Mouse (Mus musculus) lung, adult 2 months (tissue): ENCODE data around the gene Mtpn. TPM values are rescaled to one million over a fixed set of nuclear protein-coding genes. Genes with fewer than 3 reads are reported as not detected.

Experiments
- DNase-seq: peaks from one replicate; pipeline ENCODE4 v3.0.0; 2022
- H3K4me1 ChIP-seq: fragments of 200-500 bp; 2 replicates; pipeline ENCODE4 v1.6.1; 2011; ENCODE audit warnings: low read length; ENCODE audit not compliant: control insufficient read depth, insufficient read depth
- H3K4me3 ChIP-seq: fragments of 200-500 bp; replicated peaks from 2 replicates; pipeline ENCODE3; 2011; ENCODE audit warnings: low read depth, mild to moderate bottlenecking, control low read depth, low read length; ENCODE audit errors: extremely low read depth
- CTCF ChIP-seq: fragments of 200-500 bp; IDR thresholded peaks from 2 replicates; pipeline ENCODE4 v1.5.1; 2011; ENCODE audit warnings: mild to moderate bottlenecking, low read length, control low read depth; ENCODE audit not compliant: insufficient read depth
- POLR2A ChIP-seq: fragments of 200-500 bp; IDR thresholded peaks from 2 replicates; pipeline ENCODE4 v1.6.1; 2011; ENCODE audit warnings: low read depth, mild to moderate bottlenecking, control low read depth, low read length, borderline replicate concordance; ENCODE audit errors: extremely low read depth
- WGBS: fragments of 180-500 bp; shearing (Covaris S2); methylation state at CpG from one replicate; pipeline ENCODE4 v1.1.7; 2018; 5-methylcytosine and 5-hydroxymethylcytosine counted together
- polyA plus RNA-seq: library from polyadenylated mRNA; depleted of rRNA; stranded (reverse); fragments of >200 nt; gene quantifications from 2 replicates; pipeline ENCODE4 v1.2.3, GENCODE M21; 2012; rRNA removed

Gene Mtpn
- polyA plus RNA-seq, 1 experiment: 47.2 TPM

- Histone ChIP-seq H3K4me3 (no peak overlapping the region), H3K4me1 (no peaks in the 10 kb centered on the region)
- DNase-seq: no peak
- no peak for TF ChIP-seq POLR2A
- no peak for TF ChIP-seq CTCF
Measured at GRCm38 (mm10) chr6:35513362-35513761, 26.3 kb downstream of the Mtpn start.

GRCm38 (mm10) chr6:35504781-35505180, 34.9 kb downstream of the Mtpn start:
- WGBS: 91% methylated on average over 2 of the region's 2 CpGs
- no peaks in the 10 kb centered on the region for H3K4me1 ChIP-seq
- DNase-seq: no peak
- no peak overlapping the region for H3K4me3 ChIP-seq
- TF ChIP-seq CTCF (no peak), POLR2A (no peak)

- no peaks in the 10 kb centered on the region; the same call in 1 of the 2 replicates for H3K4me1 ChIP-seq
- DNase-seq: no peak
- WGBS: 67% methylated on average over 2 of the region's 2 CpGs
- no peak for TF ChIP-seq POLR2A
- TF ChIP-seq CTCF: no peak
- no peak overlapping the region for H3K4me3 ChIP-seq
Measured at GRCm38 (mm10) chr6:35502904-35503303, 36.8 kb downstream of the Mtpn start.

- no peaks in the 10 kb centered on the region; the same call in 1 of the 2 replicates for H3K4me1 ChIP-seq
- TF ChIP-seq CTCF: no peak
- no peak for TF ChIP-seq POLR2A
- WGBS: 74% methylated on average over 5 of the region's 5 CpGs
- H3K4me3 ChIP-seq: no peak overlapping the region
- peak; percentile 10 for DNase-seq
Measured at GRCm38 (mm10) chr6:35499978-35500667, 39.6 kb downstream of the Mtpn start.

- whole genome bisulfite sequencing: 91% methylated on average over 4 of the region's 4 CpGs
- no peak for DNase-seq
- Histone ChIP-seq H3K4me1 (no peaks in the 10 kb centered on the region; the same call in 1 of the 2 replicates), H3K4me3 (no peak overlapping the region)
- TF ChIP-seq CTCF (no peak), POLR2A (no peak)
Measured at GRCm38 (mm10) chr6:35497406-35497805, 42.3 kb downstream of the Mtpn start.

GRCm38 (mm10) chr6:35493851-35494250, 45.8 kb downstream of the Mtpn start:
- WGBS: 71% methylated on average over 6 of the region's 6 CpGs
- DNase-seq: no peak

GRCm38 (mm10) chr6:35479651-35480335, 59.9 kb downstream of the Mtpn start:
- WGBS: 73% methylated on average over 5 of the region's 5 CpGs
- TF ChIP-seq POLR2A (no peak), CTCF (no peak)
- Histone ChIP-seq H3K4me3 (no peak overlapping the region), H3K4me1 (no peaks in the 10 kb centered on the region)
- DNase-seq: no peak

More at GRCm38 (mm10) chr6:35493851-35494250, 45.8 kb downstream of the Mtpn start:
- Histone ChIP-seq H3K4me3 (no peak overlapping the region), H3K4me1 (no peaks in the 10 kb centered on the region; the same call in 1 of the 2 replicates)
- TF ChIP-seq POLR2A: no peak
- no peak for TF ChIP-seq CTCF

GRCm38 (mm10) chr6:35476830-35477229, 62.9 kb downstream of the Mtpn start:
- DNase-seq: no peak
- WGBS: 61% methylated on average over 1 of the region's 1 CpGs
- Histone ChIP-seq H3K4me3 (no peak overlapping the region), H3K4me1 (no peaks in the 10 kb centered on the region)
- TF ChIP-seq POLR2A (no peak), CTCF (no peak)

- 82% methylated on average over 5 of the region's 5 CpGs for WGBS
- Histone ChIP-seq H3K4me3 (no peak overlapping the region), H3K4me1 (no peaks in the 10 kb centered on the region)
- TF ChIP-seq CTCF (no peak), POLR2A (no peak)
- no peak for DNase-seq
Measured at GRCm38 (mm10) chr6:35463450-35464395, 76.0 kb downstream of the Mtpn start.

GRCm38 (mm10) chr6:35462484-35462883, 77.2 kb downstream of the Mtpn start:
- DNase-seq: no peak
- WGBS: 80% methylated on average over 1 of the region's 1 CpGs
- H3K4me1 ChIP-seq: no peaks in the 10 kb centered on the region
- no peak for TF ChIP-seq POLR2A
- no peak for TF ChIP-seq CTCF
- H3K4me3 ChIP-seq: no peak overlapping the region

Other genes with a start within 250 kb of the Mtpn start
- 4.0 and 5.7 TPM in 2 replicates for gene Slc13a4, start 231.8 kb downstream of the Mtpn start, polyA plus RNA-seq
- 0.59 and 1.5 TPM in 2 replicates for gene Fam180a, start 213.7 kb downstream of the Mtpn start, polyA plus RNA-seq